Mouse (Mus musculus) intestine, postnatal 0 days (tissue): Measurements from ENCODE around the gene Nbea. TPM values are rescaled to one million over a fixed set of nuclear protein-coding genes. Genes with fewer than 3 reads are reported as not detected.

Experiments used
- ATAC-seq: fragments of 200-750 bp; cut with Nextera tagmentation; 2 replicates; pipeline ENCODE4 v1.8.0; 2017; ENCODE audit warnings: mild to moderate bottlenecking, moderate TSS enrichment, moderate library complexity
- H3K27ac ChIP-seq: fragments of 300-500 bp; sonication (generic); 2 replicates; pipeline ENCODE4 v1.5.1; 2014; ENCODE audit warnings: mild to moderate bottlenecking, low read depth, low read length, moderate library complexity
- H3K27me3 ChIP-seq: fragments of 300-500 bp; sonication (generic); replicated peaks from 2 replicates; pipeline ENCODE4 v1.6.1; 2014; ENCODE audit warnings: low read length, mixed read lengths; ENCODE audit not compliant: control insufficient read depth, insufficient read depth
- H3K36me3 ChIP-seq: fragments of 300-500 bp; sonication (generic); 2 replicates; pipeline ENCODE4 v1.6.1; 2014; ENCODE audit warnings: mild to moderate bottlenecking, moderate library complexity; ENCODE audit not compliant: control insufficient read depth, insufficient read depth
- H3K4me1 ChIP-seq: fragments of 300-500 bp; sonication (generic); replicated peaks from 2 replicates; pipeline ENCODE4 v1.6.1; 2014; ENCODE audit warnings: antibody characterized with exemption, low read length, mixed read lengths; ENCODE audit not compliant: control insufficient read depth, insufficient read depth
- H3K4me2 ChIP-seq: fragments of 300-500 bp; sonication (generic); replicated peaks from 2 replicates; pipeline ENCODE4 v1.6.1; 2014; ENCODE audit warnings: low read depth, mild to moderate bottlenecking, moderate library complexity
- H3K4me3 ChIP-seq: fragments of 300-500 bp; sonication (generic); 2 replicates; pipeline ENCODE4 v1.5.1; 2014; ENCODE audit warnings: low read depth, low read length
- H3K9ac ChIP-seq: fragments of 300-500 bp; sonication (generic); 2 replicates; pipeline ENCODE4 v1.6.1; 2014; ENCODE audit warnings: mild to moderate bottlenecking, low read depth, low read length
- H3K9me3 ChIP-seq: fragments of 300-500 bp; sonication (generic); 2 replicates; pipeline ENCODE4 v1.6.1; 2016; ENCODE audit warnings: mixed run types; ENCODE audit not compliant: control insufficient read depth
- CTCF ChIP-seq: sonication (generic); IDR thresholded peaks from 2 replicates; pipeline ENCODE4 v1.5.1; 2016; ENCODE audit warnings: low read depth, mild to moderate bottlenecking, control low read depth, antibody characterized with exemption, moderate library complexity
- WGBS: fragments of 180-500 bp; shearing (Covaris S2); extraction: QIAGEN DNeasy Blood & Tissue Kit; methylation state at CpG from one replicate; pipeline ENCODE4 v1.1.7; 2014; 5-methylcytosine and 5-hydroxymethylcytosine counted together
- polyA plus RNA-seq: library from polyadenylated mRNA; unstranded; fragments of >200 nt; fragmentation: Nextera tagmentation; extraction: Ambion mirVana; gene quantifications from 2 replicates; pipeline ENCODE4 v1.2.1, GENCODE M21; 2015

The Nbea gene
- polyA plus RNA-seq, 1 experiment from 2014 or later = 4.2 TPM

GRCm38 (mm10) chr3:55649541-55649940 lies 534.0 kb downstream of the Nbea start:
- H3K4me3 ChIP-seq = no peak overlapping the region
- 69% methylated on average over 5 of the region's 5 CpGs for WGBS
- no peaks in the 10 kb centered on the region for H3K36me3 ChIP-seq
- no peaks in the 10 kb centered on the region for H3K27me3 ChIP-seq
- H3K4me1 ChIP-seq = no peaks in the 10 kb centered on the region
- no peak for TF ChIP-seq CTCF
- no peak overlapping the region for H3K27ac ChIP-seq
- no peaks in the 10 kb centered on the region for H3K9me3 ChIP-seq
- no peak overlapping the region for H3K9ac ChIP-seq
- H3K4me2 ChIP-seq = no peak overlapping the region
- no peak for ATAC-seq

GRCm38 (mm10) chr3:55648299-55648698 lies 535.2 kb downstream of the Nbea start:
- Histone ChIP-seq H3K36me3 (no peaks in the 10 kb centered on the region), H3K4me3 (no peak overlapping the region), H3K4me2 (no peak overlapping the region), H3K27me3 (no peaks in the 10 kb centered on the region), H3K27ac (no peak overlapping the region), H3K9me3 (no peaks in the 10 kb centered on the region), H3K4me1 (no peaks in the 10 kb centered on the region), H3K9ac (no peak overlapping the region)
- WGBS = 88% methylated on average over 4 of the region's 4 CpGs
- TF ChIP-seq CTCF = no peak
- no peak for ATAC-seq

GRCm38 (mm10) chr3:55647176-55647575 lies 536.3 kb downstream of the Nbea start:
- TF ChIP-seq CTCF = no peak
- Histone ChIP-seq H3K9me3 (no peaks in the 10 kb centered on the region), H3K27me3 (no peaks in the 10 kb centered on the region), H3K36me3 (no peaks in the 10 kb centered on the region), H3K9ac (no peak overlapping the region), H3K4me1 (no peaks in the 10 kb centered on the region), H3K4me2 (no peak overlapping the region), H3K27ac (no peak overlapping the region), H3K4me3 (no peak overlapping the region)
- 56% methylated on average over 6 of the region's 6 CpGs for WGBS
- ATAC-seq = no peak

- no peak overlapping the region for H3K4me3 ChIP-seq
- no peaks in the 10 kb centered on the region for H3K9me3 ChIP-seq
- H3K4me1 ChIP-seq = no peaks in the 10 kb centered on the region
- H3K9ac ChIP-seq = no peak overlapping the region
- ATAC-seq = no peak
- 75% methylated on average over 3 of the region's 3 CpGs for WGBS
- no peak for TF ChIP-seq CTCF
- no peaks in the 10 kb centered on the region for H3K27me3 ChIP-seq
- H3K27ac ChIP-seq = no peak overlapping the region
- no peak overlapping the region for H3K4me2 ChIP-seq
- H3K36me3 ChIP-seq = no peaks in the 10 kb centered on the region
Observed at GRCm38 (mm10) chr3:55646437-55646836, 537.1 kb downstream of the Nbea start.

GRCm38 (mm10) chr3:55644035-55644618 lies 539.4 kb downstream of the Nbea start:
- TF ChIP-seq CTCF = no peak
- Histone ChIP-seq H3K4me3 (no peak overlapping the region), H3K9ac (no peak overlapping the region), H3K4me1 (no peaks in the 10 kb centered on the region), H3K4me2 (no peak overlapping the region), H3K27ac (no peak overlapping the region), H3K27me3 (no peaks in the 10 kb centered on the region), H3K9me3 (no peaks in the 10 kb centered on the region), H3K36me3 (no peaks in the 10 kb centered on the region)
- no peak for ATAC-seq
- WGBS = 73% methylated on average over 11 of the region's 11 CpGs

GRCm38 (mm10) chr3:55637660-55638059 lies 545.8 kb downstream of the Nbea start:
- Histone ChIP-seq H3K4me1 (no peaks in the 10 kb centered on the region), H3K36me3 (no peaks in the 10 kb centered on the region), H3K4me3 (no peak overlapping the region), H3K4me2 (no peak overlapping the region), H3K27me3 (no peaks in the 10 kb centered on the region), H3K9ac (no peak overlapping the region), H3K9me3 (no peaks in the 10 kb centered on the region), H3K27ac (no peak overlapping the region)
- no peak for TF ChIP-seq CTCF
- whole genome bisulfite sequencing = 86% methylated on average over 7 of the region's 7 CpGs
- no peak for ATAC-seq
